Mouse (Mus musculus) heart, adult 18-20 months (tissue): ENCODE results near the gene Dapk3. TPM values are rescaled to one million over a fixed set of nuclear protein-coding genes. Genes with fewer than 3 reads are reported as not detected.

Experiments used
- DNase-seq, 2 experiments: peaks; one replicate each; pipeline ENCODE4 v3.0.0; 2021 to 2022; ENCODE audit warnings: mixed read lengths in 1 of 2
- total RNA-seq, 2 experiments: library from RNA; stranded (reverse); gene quantifications; 2 replicates each; pipeline ENCODE4 v1.2.3; 2021

Gene Dapk3
- total RNA-seq, 2 experiments from 2014 or later = 29.9 to 34.5 TPM

- no peak for DNase-seq
These were observed 3.9 kb upstream of the Dapk3 start for GRCm38 (mm10) chr10:81178927-81179326.

GRCm38 (mm10) chr10:81179451-81180342 lies 3.1 kb upstream of the Dapk3 start:
- peak in 1 of 2 experiments; percentile 12 for DNase-seq

DNA sequence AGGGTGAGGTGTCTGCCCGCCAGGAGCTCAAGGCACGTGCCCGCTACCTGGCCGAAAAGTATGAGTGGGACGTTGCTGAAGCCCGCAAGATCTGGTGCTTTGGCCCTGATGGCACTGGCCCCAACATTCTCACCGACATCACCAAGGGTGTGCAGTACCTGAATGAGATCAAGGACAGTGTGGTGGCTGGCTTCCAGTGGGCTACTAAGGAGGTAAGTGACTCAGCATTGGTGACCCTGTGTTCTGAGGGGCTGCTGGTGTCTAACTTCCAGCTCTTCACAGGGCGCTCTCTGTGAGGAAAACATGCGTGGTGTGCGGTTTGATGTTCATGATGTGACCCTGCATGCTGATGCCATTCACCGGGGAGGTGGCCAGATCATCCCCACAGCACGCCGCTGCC lies 1.9 kb upstream of the Dapk3 start:
- no peak for DNase-seq

DNA sequence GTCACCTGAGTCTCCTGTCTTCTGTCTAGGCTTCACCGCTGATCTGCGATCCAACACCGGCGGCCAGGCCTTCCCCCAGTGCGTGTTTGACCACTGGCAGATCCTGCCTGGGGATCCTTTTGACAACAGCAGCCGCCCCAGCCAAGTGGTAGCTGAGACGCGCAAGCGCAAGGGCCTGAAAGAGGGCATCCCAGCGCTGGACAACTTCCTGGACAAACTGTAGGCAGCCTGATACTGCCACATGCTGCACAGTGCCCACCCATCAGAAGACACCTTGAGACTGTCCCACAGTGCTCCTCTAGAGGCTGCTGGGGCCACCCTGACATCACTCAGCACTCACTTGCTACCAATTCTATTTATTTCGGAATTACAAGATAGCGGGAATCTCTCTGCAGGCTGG lies 945 bp upstream of the Dapk3 start:
- DNase-seq = peak in 1 of 2 experiments; percentile 28

- DNase-seq = no peak
These were observed 1.0 kb downstream of the Dapk3 start, which contains the start of gene 4930442H23Rik for GRCm38 (mm10) chr10:81183805-81184204. Gene 4930442H23Rik (minus strand): TSS chr10:81183849.

DNA sequence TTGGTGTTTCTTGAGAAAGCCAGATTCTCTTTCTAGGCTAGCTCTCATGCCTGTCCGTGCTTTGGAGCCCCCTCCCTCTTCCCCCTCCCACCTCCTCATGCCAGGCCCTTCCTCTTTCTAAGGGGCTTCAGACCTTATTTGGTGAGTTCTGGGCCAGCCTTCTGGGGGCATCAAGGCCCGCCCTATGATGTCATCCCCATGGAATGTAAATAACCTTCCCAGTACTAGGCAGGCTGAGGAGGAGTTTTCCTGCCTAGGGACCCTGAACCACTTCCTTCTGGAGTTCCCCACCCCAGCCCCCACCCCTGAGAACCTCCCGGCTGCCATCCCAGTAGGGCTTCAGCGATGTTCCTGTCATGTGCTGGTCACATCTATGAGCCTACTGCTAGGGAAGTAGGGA lies 2.0 kb downstream of the Dapk3 start:
- DNase-seq = no peak

DNA sequence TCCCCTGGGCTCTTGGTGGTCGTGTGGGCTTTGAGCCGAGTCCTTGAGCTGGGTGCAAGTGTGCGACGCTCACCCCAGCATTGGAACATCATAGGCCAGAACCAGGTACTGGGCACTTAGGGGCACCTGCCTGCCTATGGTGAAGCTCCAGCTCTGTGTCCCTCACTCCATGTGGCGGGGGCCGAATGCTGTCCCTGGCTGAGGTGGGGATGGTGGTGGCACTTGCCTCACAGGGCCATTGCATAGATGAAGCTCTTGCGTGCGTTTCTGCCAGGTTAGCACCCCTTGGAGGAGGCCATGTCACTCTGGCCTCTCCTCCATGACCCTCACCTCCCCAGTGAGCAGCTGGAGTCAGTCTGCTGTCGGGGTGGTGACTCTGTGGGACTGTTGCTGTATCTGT lies 4.4 kb downstream of the Dapk3 start:
- no peak for DNase-seq

DNA sequence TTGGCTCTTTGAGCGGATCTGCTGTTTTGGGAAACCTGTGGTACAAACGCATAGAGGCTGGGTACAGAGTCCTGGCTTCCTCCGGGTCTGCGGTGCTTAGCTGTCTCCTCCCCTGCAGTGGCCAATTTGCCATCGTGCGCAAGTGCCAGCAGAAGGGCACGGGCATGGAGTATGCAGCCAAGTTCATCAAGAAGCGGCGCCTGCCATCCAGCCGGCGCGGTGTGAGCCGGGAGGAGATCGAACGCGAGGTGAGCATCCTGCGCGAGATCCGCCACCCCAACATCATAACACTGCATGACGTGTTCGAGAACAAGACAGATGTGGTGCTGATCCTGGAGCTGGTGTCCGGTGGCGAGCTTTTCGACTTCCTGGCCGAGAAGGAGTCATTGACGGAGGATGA lies 7.0 kb downstream of the Dapk3 start:
- DNase-seq = peak in 1 of 2 experiments; percentile 10

DNA sequence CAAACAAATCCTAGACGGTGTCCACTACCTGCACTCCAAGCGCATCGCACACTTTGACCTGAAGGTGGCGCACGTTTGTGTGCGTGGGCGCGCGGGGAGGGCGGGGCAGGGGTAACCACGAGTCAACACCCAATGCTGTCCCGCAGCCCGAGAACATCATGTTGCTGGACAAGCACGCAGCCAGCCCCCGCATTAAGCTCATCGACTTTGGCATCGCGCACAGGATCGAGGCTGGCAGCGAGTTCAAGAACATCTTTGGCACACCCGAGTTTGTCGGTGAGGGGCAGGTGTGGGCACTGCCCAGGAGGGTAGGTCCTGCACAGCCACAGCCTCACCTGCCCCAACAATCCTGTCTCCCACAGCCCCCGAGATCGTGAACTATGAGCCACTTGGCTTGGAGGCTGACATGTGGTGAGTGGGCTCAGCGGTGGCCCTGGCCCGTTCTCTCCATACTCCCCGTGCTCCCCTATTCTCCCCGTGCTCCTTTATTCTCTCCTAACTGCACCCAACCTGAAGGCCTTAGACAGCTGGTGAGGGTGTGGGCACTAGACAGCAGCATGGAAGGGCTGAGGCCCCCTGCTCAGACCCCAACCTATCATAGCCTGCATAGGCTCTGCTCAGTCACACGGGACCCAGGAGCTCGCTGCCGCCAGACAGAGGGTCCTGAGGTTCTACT lies 7.6 kb downstream of the Dapk3 start:
- peak in 1 of 2 experiments; percentile 28 for DNase-seq

DNA sequence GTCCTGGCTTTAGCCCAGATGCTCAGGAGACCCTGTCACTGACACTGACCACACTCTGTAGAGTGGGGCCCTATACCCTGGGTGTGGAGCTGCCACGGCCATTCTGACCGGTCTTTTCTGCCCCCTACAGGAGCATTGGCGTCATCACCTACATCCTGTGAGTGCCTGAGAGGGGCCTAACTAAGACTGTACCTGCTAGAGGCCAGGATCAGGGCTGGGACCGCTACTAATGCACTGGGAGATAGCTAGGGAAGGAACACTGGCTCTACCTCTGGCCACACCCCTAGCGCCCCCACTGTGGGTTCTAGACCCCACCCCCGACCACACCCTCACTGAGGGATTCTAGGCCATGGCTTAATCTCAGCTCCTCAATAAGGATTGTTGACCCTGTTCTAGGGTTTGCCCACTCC lies 8.1 kb downstream of the Dapk3 start:
- DNase-seq = peak in 1 of 2 experiments; percentile 13

DNA sequence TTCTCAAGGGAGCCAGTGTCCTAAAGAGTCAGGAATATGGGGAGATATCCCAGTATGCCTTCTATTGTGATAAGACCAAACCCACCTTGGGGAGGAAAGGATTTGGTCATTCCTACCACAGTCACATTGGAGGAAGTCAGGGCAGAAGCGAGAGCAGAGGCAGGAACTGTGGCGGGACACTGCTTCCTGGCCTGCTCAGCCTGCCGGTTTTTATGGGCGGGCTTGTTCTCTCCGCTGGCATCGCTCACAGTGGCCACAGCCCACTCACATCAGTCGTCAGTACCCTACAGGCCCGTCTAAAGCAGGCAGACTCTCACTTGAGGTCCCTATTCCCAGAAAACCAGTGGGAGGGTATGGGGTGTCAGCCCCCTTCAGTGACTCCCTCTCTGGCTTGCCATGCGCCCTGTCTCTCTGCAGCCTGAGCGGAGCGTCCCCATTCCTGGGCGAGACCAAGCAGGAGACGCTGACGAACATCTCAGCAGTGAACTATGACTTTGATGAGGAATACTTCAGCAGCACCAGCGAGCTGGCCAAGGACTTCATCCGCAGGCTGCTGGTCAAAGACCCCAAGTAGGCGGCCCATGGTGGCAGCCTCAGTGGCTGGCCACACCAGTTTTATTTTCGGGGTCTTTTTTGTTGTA lies 8.7 kb downstream of the Dapk3 start:
- peak; percentile 35 to 57 for DNase-seq

DNA sequence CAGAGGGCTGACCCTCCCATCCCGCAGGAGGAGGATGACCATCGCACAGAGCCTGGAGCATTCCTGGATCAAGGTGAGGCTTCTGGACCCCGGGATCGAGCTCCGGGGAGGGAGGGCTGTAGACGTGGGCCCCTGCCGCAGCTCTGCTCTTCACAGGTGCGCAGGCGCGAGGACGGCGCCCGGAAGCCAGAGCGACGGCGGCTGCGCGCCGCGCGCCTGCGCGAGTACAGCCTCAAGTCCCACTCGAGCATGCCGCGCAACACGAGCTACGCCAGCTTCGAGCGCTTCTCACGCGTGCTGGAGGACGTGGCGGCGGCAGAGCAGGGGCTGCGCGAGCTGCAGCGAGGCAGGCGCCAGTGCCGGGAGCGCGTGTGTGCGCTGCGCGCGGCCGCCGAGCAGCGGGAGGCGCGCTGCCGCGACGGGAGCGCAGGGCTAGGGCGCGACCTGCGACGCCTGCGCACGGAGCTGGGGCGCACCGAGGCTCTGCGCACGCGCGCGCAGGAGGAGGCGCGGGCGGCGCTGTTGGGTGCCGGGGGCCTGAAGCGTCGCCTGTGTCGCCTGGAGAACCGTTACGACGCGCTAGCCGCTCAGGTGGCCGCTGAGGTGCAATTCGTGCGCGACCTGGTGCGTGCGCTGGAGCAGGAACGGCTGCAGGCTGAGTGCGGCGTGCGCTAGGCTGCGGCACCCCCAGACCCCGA lies 9.6 kb downstream of the Dapk3 start:
- peak; percentile 87 to 90 for DNase-seq

DNA sequence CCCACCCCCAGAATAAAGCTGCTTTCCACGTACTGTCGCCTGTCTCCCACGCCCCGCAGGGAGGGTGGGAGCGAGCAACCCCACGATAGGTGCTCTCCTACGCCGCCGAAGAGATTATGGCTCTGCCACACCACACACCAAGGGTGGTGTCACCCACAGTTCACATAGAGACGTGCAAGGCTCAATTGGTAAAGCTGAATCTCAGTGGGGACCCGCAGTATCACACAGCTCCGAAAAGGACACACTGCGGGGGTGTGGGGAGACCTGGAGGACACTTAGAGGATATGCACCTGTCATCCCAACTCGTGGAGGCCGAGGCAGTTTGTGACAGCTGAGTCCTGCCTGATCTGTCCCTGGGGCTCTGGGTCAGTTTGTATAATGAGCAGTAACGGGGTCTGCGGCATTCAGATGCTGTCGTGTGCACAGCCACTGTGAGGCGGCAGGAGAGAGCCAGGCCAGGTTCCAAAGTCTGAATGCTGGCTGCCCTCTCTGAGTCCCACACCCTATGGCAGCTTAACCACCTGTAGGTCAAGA lies 10.2 kb downstream of the Dapk3 start:
- peak in 1 of 2 experiments; percentile 66 for DNase-seq

GRCm38 (mm10) chr10:81193991-81194774 lies 11.4 kb downstream of the Dapk3 start:
- peak; percentile 77 for DNase-seq

GRCm38 (mm10) chr10:81195300-81195699 lies 12.5 kb downstream of the Dapk3 start:
- DNase-seq = peak in 1 of 2 experiments; percentile 48

- DNase-seq = peak in 1 of 2 experiments; percentile 47
These were observed 13.8 kb downstream of the Dapk3 start for GRCm38 (mm10) chr10:81196470-81197065.

GRCm38 (mm10) chr10:81197305-81197704 lies 14.5 kb downstream of the Dapk3 start:
- DNase-seq = peak; percentile 59 to 73

- peak; percentile 55 to 85 for DNase-seq
These were observed 15.4 kb downstream of the Dapk3 start for GRCm38 (mm10) chr10:81198230-81198629.

GRCm38 (mm10) chr10:81198990-81199389 lies 16.2 kb downstream of the Dapk3 start:
- peak in 1 of 2 experiments; percentile 26 for DNase-seq

DNA sequence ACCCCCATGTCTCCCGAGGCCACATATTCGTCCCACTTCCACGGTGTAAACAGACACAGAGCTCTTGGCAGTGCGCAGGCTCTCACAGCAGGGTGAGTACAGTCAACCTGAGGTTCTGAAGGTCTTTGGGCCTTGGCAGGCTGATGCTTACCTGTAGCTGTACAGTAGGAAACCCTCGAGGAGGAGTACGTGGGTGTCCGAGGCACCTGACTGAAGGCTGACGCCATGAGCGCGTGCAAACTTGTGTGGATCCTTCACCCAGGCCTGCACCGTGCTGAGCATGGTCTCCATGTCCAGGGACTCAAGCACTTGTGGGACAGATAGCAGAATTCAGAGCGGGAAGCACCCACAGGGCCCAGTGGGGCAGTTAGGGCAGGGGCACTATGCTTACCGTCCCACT lies 17.3 kb downstream of the Dapk3 start:
- peak in 1 of 2 experiments; percentile 22 for DNase-seq
